ENCODE assay signal across 13 mouse cellular contexts in genomic region chr1:72213954-72214353, GRCm38 (mm10). TPM values are rescaled to one million over a fixed set of nuclear protein-coding genes. Genes with fewer than 3 reads are reported as not detected.
DNase-seq lines count a peak whose midpoint lies in the region; ATAC-seq and TF ChIP-seq lines count a peak whose summit lies in the region.
"Had no signal": no experiment of that assay in that cellular context is flagged by ENCODE, and none has a peak within 500 bp of the region (broad histone marks: within the 10 kb centered on the region; RNA-seq: fewer than 3 reads in every experiment).

No protein-coding gene starts in this region.

- H3K36me3 ChIP-seq in heart, embryonic 13.5 days = no peaks in the 10 kb centered on the region
- H3K36me3 ChIP-seq in CH12.LX (replicated peaks in 1 of 2; ENCODE audit: control insufficient read depth in 1 of 2, insufficient read depth in 1 of 2, low read length in 1 of 2) (peaks cover 0 to 9% of the 10 kb centered on the region in 2 experiments), ES-Bruce4 (ENCODE audit: control insufficient read depth, insufficient read depth, low read length, poor library complexity, severe bottlenecking) (no peaks in the 10 kb centered on the region; the same call in 1 of the 2 replicates)
- H3K36me3 ChIP-seq: embryonic facial prominence, embryonic 12.5 days; forebrain, embryonic 15.5 days had no signal

- in situ Hi-C loops in CH12.LX (cut with MboI; ENCODE audit: low pct_ligation_motif_present, low pct_unique_long_range_greater_than_20kb, low sequenced_read_pairs) = no loop called here

- no peak for DNase-seq in heart, adult 18-20 months
- DNase-seq in CH12.LX (ENCODE audit: extremely low read depth) = no peak
- DNase-seq in ZHBTc4 (ENCODE audit: low read depth, low spot score) = peak; percentile 84
- no peak for DNase-seq in layer of hippocampus, adult 18-20 months (ENCODE audit: low spot score in 2 of 2)
- DNase-seq: adrenal gland, postnatal 14 days; kidney, adult 8-10 months had no signal

- no peaks in the 10 kb centered on the region for H3K27me3 ChIP-seq in heart, embryonic 13.5 days (replicated peaks)
- H3K27me3 ChIP-seq in CH12.LX (replicated peaks) (no peaks in the 10 kb centered on the region), ES-Bruce4 (ENCODE audit: control insufficient read depth, insufficient read depth, low read length, poor library complexity, severe bottlenecking) (no peaks in the 10 kb centered on the region)
- H3K27me3 ChIP-seq: forebrain, embryonic 15.5 days had no signal

- dilution Hi-C loops in CH12.LX (cut with MboI; ENCODE audit: extremely low pct_ligation_motif_present, extremely low pct_unique_long_range_greater_than_20kb, low sequenced_read_pairs) = no loop called here

- TF ChIP-seq CTCF in CH12.LX (conservative IDR thresholded peaks at IDR 0.05 in 1 of 2, IDR thresholded peaks at IDR 0.05 in 1 of 2; ENCODE audit: low read depth in 2 of 2, low read length in 2 of 2) = no peak
- TF ChIP-seq CTCF in ES-Bruce4 (IDR thresholded peaks at IDR 0.05; ENCODE audit: low read depth, low read length) = no peak

- TF ChIP-seq RAD21 in CH12.LX (IDR thresholded peaks at IDR 0.05; ENCODE audit: low read depth, low read length) = no peak

- WGBS in heart, embryonic 13.5 days = 94% methylated on average over 3 of the region's 3 CpGs

- H3K4me3 ChIP-seq in heart, embryonic 13.5 days = no peak overlapping the region
- H3K4me3 ChIP-seq in CH12.LX (replicated peaks in 1 of 3; ENCODE audit: low read depth in 2 of 3, low read length in 2 of 3, poor library complexity in 1 of 3) (no peak overlapping the region), ES-Bruce4 (ENCODE audit: low read depth, low read length) (no peak overlapping the region)
- H3K4me3 ChIP-seq: embryonic facial prominence, embryonic 12.5 days; forebrain, embryonic 15.5 days had no signal

- peaks cover 28% of the 10 kb centered on the region for H3K79me2 ChIP-seq in CH12.LX (replicated peaks; ENCODE audit: control insufficient read depth, extremely low read depth, insufficient read depth, poor library complexity, severe bottlenecking)

- H3K4me2 ChIP-seq in heart, embryonic 13.5 days = no peak overlapping the region
- H3K4me2 ChIP-seq in CH12.LX (ENCODE audit: insufficient read depth, low read depth, poor library complexity, severe bottlenecking) = no peak overlapping the region
- H3K4me2 ChIP-seq: embryonic facial prominence, embryonic 12.5 days; forebrain, embryonic 15.5 days had no signal

- ATAC-seq in heart, embryonic 13.5 days (ENCODE audit: extremely low read depth, insufficient number of reproducible peaks, low FRiP score, low TSS enrichment) = no peak
- ATAC-seq: forebrain, embryonic 15.5 days; hindbrain, embryonic 16.5 days; inflammation-experienced regulatory T-cells, adult 6 months; intestine, postnatal 0 days had no signal

- H3K27ac ChIP-seq in heart, embryonic 13.5 days (replicated peaks) = peak overlapping the region; percentile 86; the same call in 1 of the 2 replicates
- H3K27ac ChIP-seq in CH12.LX (ENCODE audit: insufficient read depth, low read depth) (peak overlapping the region; percentile 81), ES-Bruce4 (ENCODE audit: insufficient read depth, low read length) (peak overlapping the region; percentile 79)
- H3K27ac ChIP-seq: embryonic facial prominence, embryonic 12.5 days; forebrain, embryonic 15.5 days had no signal

- H3K4me1 ChIP-seq in heart, embryonic 13.5 days = peaks cover 28% of the 10 kb centered on the region
- H3K4me1 ChIP-seq in CH12.LX (ENCODE audit: control insufficient read depth in 1 of 2, insufficient read depth in 2 of 2) (peaks cover 18 to 51% of the 10 kb centered on the region in 2 experiments), ES-Bruce4 (ENCODE audit: control insufficient read depth, insufficient read depth, low read length) (peaks cover 6% of the 10 kb centered on the region)

- TF ChIP-seq POLR2A in CH12.LX (IDR thresholded peaks at IDR 0.05; ENCODE audit: low read depth, low read length) (no peak), ES-Bruce4 (IDR thresholded peaks at IDR 0.05; ENCODE audit: insufficient read depth, low read length) (no peak)

- H3K9ac ChIP-seq in heart, embryonic 13.5 days = no peak overlapping the region
- H3K9ac ChIP-seq in CH12.LX (ENCODE audit: insufficient read depth, low read depth) (no peak overlapping the region), ES-Bruce4 (ENCODE audit: low read depth, poor library complexity, severe bottlenecking) (no peak overlapping the region)
- H3K9ac ChIP-seq: embryonic facial prominence, embryonic 12.5 days; forebrain, embryonic 15.5 days had no signal

- H3K9me3 ChIP-seq in heart, embryonic 13.5 days = no peaks in the 10 kb centered on the region
- H3K9me3 ChIP-seq in CH12.LX (replicated peaks; ENCODE audit: low read length) = no peaks in the 10 kb centered on the region
- no peaks in the 10 kb centered on the region for H3K9me3 ChIP-seq in ES-Bruce4 (replicated peaks; ENCODE audit: control insufficient read depth, insufficient read depth, low read length, poor library complexity, severe bottlenecking)
- H3K9me3 ChIP-seq: embryonic facial prominence, embryonic 12.5 days; forebrain, embryonic 15.5 days had no signal

- TF ChIP-seq EP300 in CH12.LX (IDR thresholded peaks at IDR 0.05; ENCODE audit: low read length) (no peak), ES-Bruce4 (IDR thresholded peaks at IDR 0.05; ENCODE audit: insufficient read depth, low read depth, low read length) (peak; percentile 99)

TF ChIP-seq in CH12.LX, 34 proteins besides CTCF, POLR2A, EP300 and RAD21:
- no peak for TF ChIP-seq SIN3A (IDR thresholded peaks at IDR 0.05; ENCODE audit: low read length)
- TF ChIP-seq USF2 (conservative IDR thresholded peaks at IDR 0.05; ENCODE audit: low read depth, low read length) = no peak
- TF ChIP-seq POLR2AphosphoS2 (IDR thresholded peaks at IDR 0.05; ENCODE audit: low read depth, low read length) = no peak
- TF ChIP-seq MAZ (IDR thresholded peaks at IDR 0.05; ENCODE audit: low read depth, low read length) = no peak
- no peak for TF ChIP-seq ELF1 (IDR thresholded peaks at IDR 0.05; ENCODE audit: low read depth, low read length)
- no peak for TF ChIP-seq MEF2A (IDR thresholded peaks at IDR 0.05; ENCODE audit: borderline replicate concordance, low read depth, low read length)
- TF ChIP-seq ZNF384 (IDR thresholded peaks at IDR 0.05; ENCODE audit: low read depth, low read length) = no peak
- no peak for TF ChIP-seq E2F4 (IDR thresholded peaks at IDR 0.05; ENCODE audit: insufficient replicate concordance, low read depth, low read length)
- TF ChIP-seq ZC3H11A (IDR thresholded peaks at IDR 0.05; ENCODE audit: low read depth, low read length) = no peak
- no peak for TF ChIP-seq GABPA (IDR thresholded peaks at IDR 0.05; ENCODE audit: insufficient replicate concordance, low read depth, low read length)
- TF ChIP-seq SMC3 (IDR thresholded peaks at IDR 0.05; ENCODE audit: low read depth, low read length) = no peak
- no peak for TF ChIP-seq JUND (conservative IDR thresholded peaks at IDR 0.05; ENCODE audit: low read depth, low read length)
- no peak for TF ChIP-seq BHLHE40 (IDR thresholded peaks at IDR 0.05; ENCODE audit: low read depth, low read length)
- TF ChIP-seq MYC (IDR thresholded peaks at IDR 0.05; ENCODE audit: low read depth, low read length) = no peak
- TF ChIP-seq CHD1 (IDR thresholded peaks at IDR 0.05; ENCODE audit: low read depth, low read length) = no peak
TF ChIP-seq in CH12.LX: peak in this region for 0.

RNA-seq across cellular contexts. Expression of gene Mreg, which starts 1.8 kb away (rescaled TPM):
- 4.0 TPM in 2 replicates for polyA plus RNA-seq in heart, embryonic 13.5 days (2015; fragmentation: Nextera tagmentation; extraction: Ambion mirVana)
- 10 to 100 TPM; 36.9 to 39.7 TPM for total RNA-seq in heart, adult 18-20 months (2021)
- total RNA-seq in CH12.LX (2012; rRNA removed) (46.4 and 50.6 TPM in 2 replicates), CH12.LX (2014; rRNA removed) (51.9 and 52.4 TPM in 2 replicates)
- polyA plus RNA-seq in CH12.LX (2012; ENCODE audit: insufficient read length, low read depth) (64.3 and 69.8 TPM in 2 replicates), ES-Bruce4 (2011; ENCODE audit: insufficient read depth, insufficient read length, low read depth, missing spikeins) (90.7 and 95.8 TPM in 2 replicates)
- 1 to 10 TPM; 4.7 TPM for total RNA-seq in layer of hippocampus, adult 18-20 months (2021)

Comparison
In these comparisons a context has a peak if more than half of its experiments do, and no peak if none do; other contexts are left out.
1. RNA of gene Mreg, which starts 1.8 kb away (total RNA-seq): 46.4 to 52.4 TPM in CH12.LX and 36.9 to 39.7 TPM in heart, adult 18-20 months; 4.7 TPM in layer of hippocampus, adult 18-20 months; every median in the first group is over 4 times any median in the second.
2. Peak in every context shown above with its lines, with median percentiles within 50 percentile points of each other: H3K27ac ChIP-seq.